Mouse (Mus musculus): ENCODE measurements around the gene Hhatl.

DNA sequence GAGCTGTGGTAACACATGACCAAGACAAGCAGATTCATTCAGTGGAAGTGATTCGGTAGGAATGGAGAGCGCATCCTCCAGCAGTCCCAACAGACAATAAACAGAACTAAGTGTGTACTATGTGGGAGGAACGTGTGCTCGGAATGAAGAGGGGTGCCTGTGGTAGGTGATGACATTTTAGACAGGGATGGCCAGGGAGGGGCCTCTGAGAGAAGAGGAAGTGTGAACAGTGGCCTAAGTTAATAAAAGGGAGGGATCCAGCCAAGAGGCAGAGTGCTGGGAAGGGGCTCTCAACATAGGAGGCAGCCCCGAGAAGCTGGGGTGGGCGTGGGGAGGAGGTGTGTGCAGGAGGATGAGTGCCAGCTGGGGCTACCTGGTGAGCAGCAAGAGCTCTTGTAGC is 36.0 kb upstream of the Hhatl start:
- TF ChIP-seq CTCF (IDR thresholded peaks at IDR 0.05; ENCODE audit: low read depth) (no peak), EP300 (IDR thresholded peaks at IDR 0.05; ENCODE audit: low read depth) (no peak)
